Mouse (Mus musculus) cerebellum, adult 2 months (tissue): ENCODE measurements around the gene Osbpl5.

ENCODE experiments used
- CTCF ChIP-seq: fragments of 200-500 bp; IDR thresholded peaks from 2 replicates; pipeline ENCODE4 v1.5.1; 2011; ENCODE audit warnings: low read depth, mild to moderate bottlenecking, control low read depth, low read length, moderate library complexity, borderline replicate concordance; ENCODE audit not compliant: insufficient read depth
- POLR2A ChIP-seq: fragments of 200-500 bp; IDR thresholded peaks from 2 replicates; pipeline ENCODE4 v1.6.1; 2011; ENCODE audit warnings: low read length, control low read depth, borderline replicate concordance; ENCODE audit not compliant: insufficient read depth

GRCm38 (mm10) chr7:143706697-143707438, 49.9 kb downstream of the Osbpl5 start:
- TF ChIP-seq CTCF: peak; percentile 98
- TF ChIP-seq POLR2A: no peak
